Mouse (Mus musculus): Measurements from ENCODE around the gene Vps13c.

Gene Vps13c

DNA sequence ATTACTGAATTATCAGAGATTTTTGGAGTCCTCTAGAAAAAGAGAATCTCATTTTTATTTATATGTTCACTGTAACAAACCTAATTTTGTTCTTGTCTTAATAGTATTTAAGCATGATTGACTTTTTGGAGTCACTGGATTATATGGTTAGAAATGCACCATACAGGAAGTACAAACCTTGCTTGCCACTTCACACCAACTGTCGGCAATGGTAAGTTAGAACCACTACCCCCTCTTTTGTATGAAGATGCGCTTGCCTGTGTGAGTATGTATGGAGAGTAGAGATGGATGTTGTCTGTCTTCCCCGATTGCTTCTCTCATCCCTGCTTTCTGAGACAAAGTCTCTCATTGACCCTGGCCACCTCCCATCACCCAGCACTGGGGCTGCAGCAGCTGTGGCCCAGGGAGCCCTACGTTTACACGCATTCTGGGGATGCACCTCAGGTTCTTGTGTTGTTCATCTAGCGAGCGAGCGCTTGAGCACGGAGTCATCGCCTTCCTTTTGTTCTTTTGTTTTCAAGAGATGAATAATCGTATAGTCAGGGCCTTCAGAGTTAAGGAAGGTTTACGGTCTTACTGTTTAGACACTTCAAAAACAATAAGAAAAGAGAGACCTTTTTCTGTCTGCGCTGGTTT is 43.3 kb downstream of the Vps13c start:
- DNase-seq (ENCODE audit: low read depth, low spot score) = no peak

- DNase-seq (ENCODE audit: low read depth, low spot score) = no peak
Observed at GRCm38 (mm10) chr9:67884095-67884494, 43.9 kb downstream of the Vps13c start.

DNA sequence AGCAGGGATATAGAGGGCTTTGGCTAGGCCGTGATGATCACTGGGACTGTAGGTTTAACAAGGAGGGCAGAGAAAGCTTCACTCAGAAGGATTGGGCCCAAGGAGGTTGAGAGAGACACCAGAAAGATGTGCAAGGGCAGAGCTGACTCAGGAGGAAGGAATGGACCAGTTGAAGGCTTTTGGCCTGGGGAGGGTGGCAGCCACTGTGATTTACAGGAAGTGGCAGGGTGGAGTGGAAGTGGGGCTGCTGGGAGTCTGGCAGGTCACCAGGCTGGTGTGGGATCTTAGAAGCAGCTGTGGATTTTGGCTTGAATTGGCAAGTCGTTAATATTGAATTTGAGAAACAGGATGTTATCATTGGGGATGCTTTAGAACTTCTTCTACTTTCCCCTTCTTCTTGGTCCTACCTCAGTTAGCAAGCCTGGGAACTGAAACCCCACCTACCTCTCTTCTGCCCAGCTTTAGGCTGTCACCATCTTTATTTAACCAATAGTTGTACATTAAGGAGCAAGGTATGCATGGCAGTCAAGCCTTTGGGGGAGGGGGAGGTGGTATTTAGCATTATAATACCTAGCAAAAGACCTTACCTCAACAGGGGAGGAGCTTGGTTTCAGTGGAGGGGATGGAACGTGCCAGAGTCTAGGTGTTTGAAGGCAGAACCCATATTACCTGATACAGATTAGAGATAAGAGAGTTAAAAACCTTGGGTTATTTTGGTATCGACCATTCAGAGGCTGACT is 47.0 kb downstream of the Vps13c start:
- no peak for DNase-seq (ENCODE audit: low read depth, low spot score)

GRCm38 (mm10) chr9:67893474-67893873 is 53.3 kb downstream of the Vps13c start:
- DNase-seq (ENCODE audit: low read depth, low spot score) = peak; percentile 41

DNA sequence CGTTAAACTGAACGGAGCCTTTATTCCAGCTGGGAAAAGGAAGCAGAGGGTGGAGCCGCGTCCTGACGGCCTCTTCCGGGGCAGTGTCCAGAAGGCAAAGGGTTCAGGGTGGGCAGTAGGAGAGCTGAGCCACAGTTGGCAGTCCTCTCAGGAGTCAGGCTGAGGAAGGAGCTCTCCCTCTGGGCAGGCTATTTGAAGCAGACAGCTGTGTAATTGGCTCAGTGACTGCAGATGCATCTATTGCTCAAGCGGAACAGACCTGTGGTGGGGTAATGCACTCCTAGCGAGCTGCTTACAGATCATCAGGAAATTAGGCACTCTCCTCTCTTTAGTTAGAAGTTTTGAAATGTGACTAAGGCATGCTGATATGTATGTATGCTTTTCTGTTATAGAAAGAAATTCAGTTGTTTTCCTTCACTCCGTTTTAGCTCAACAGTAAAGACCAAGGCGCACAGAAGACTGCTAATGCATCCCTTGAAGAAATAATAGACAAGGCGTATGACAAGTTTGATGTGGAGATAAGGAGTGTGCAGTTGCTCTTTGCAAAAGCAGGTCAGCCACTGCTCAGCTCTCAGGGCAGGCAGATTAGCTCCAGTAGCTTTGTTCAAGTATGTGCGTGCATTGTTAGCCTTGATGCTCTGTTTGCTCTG is 56.6 kb downstream of the Vps13c start:
- no peak for DNase-seq (ENCODE audit: low read depth, low spot score)

DNA sequence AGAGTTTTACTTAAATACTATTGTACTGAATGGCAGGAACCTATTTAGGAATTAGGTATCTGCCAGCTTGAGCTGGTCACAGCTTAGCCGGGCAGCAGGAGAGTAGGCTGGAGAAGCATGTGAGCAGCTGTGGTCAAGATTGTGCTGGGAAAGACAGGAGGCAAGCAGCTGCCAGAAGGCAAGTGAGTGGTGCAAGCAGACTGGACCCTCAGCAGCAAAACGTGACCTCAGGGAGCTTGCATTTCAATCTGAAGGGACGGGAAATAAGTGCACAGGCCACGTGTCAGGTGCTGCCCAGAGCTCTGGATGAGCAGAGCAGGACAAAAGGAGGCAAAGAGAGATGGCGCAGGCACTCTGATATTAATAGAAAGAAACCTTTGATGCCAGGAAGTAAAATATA is 60.2 kb downstream of the Vps13c start:
- DNase-seq (ENCODE audit: low read depth, low spot score) = no peak

- no peak for DNase-seq (ENCODE audit: low read depth, low spot score)
Observed at GRCm38 (mm10) chr9:67904355-67904754, 64.2 kb downstream of the Vps13c start.

- no peak for DNase-seq (ENCODE audit: low read depth, low spot score)
Observed at GRCm38 (mm10) chr9:67905541-67905940, 65.3 kb downstream of the Vps13c start.

GRCm38 (mm10) chr9:67914681-67915080 is 74.5 kb downstream of the Vps13c start:
- no peak for DNase-seq (ENCODE audit: low read depth, low spot score)

GRCm38 (mm10) chr9:67922350-67922749 is 82.2 kb downstream of the Vps13c start:
- DNase-seq (ENCODE audit: low read depth, low spot score) = no peak

DNA sequence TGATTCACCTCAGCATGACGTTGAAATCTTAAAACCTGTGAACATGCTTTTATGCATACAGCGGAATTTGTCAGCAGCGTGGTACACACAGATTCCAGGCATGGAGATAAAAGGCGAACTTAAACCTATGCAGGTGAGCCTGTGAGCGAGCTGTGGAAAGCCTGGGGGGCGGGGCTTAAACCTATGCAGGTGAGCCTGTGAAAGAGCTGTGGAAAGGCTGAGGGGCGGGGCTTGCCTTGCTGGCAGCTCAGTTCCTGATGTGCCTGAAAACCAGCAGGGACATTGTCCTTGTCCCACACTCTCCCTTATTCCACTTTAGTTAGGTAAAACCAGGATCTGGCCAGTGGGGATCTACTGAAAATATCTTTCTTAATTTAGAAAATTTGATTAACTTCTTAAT is 90.4 kb downstream of the Vps13c start:
- DNase-seq (ENCODE audit: low read depth, low spot score) = no peak

- no peak for DNase-seq (ENCODE audit: low read depth, low spot score)
Observed at GRCm38 (mm10) chr9:67937286-67937685, 97.1 kb downstream of the Vps13c start.

GRCm38 (mm10) chr9:67955466-67956010 is 115.3 kb downstream of the Vps13c start:
- no peak for DNase-seq (ENCODE audit: low read depth, low spot score)

- DNase-seq (ENCODE audit: low read depth, low spot score) = no peak
Observed at GRCm38 (mm10) chr9:67961953-67962352, 121.8 kb downstream of the Vps13c start.

DNA sequence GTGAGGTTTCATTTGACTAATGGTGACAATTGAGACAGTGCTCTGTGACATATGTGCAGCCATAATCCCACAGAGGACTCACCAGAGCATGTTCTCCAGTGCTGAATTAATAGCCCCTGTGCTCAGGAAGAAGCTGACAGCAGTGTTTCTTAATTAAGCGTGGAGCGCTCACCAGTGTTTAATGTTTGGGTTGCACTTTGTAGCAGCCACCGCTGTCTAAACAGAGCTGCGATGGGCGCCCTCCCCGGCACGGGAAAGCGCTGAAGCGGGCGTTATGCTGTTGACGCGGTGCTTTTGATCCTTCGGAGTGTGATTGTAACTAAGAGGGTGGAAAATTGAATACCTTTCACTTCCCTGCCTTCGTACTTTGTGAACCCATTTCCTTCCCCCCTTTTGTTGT is 125.7 kb downstream of the Vps13c start:
- DNase-seq (ENCODE audit: low read depth, low spot score) = no peak

- no peak for DNase-seq (ENCODE audit: low read depth, low spot score)
Observed at GRCm38 (mm10) chr9:67967011-67967410, 126.8 kb downstream of the Vps13c start.

DNA sequence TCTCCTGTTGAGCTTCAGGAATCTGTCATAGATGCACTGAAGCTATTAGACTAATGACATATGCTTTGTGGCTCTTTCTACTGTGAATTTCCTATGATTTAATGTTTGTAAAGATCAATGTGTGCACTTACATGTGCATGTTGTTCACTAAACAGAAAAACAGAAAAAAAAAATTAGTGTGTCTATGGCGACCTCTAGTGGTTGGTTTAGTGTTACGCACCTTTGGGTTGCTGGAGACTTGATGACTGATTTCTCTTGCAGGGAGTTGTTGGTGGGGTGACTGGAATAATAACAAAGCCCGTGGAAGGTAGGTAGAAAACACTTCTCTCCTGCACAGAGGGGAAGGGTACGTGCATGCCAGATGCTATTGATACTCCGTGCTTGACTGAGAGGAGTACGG is 133.3 kb downstream of the Vps13c start:
- DNase-seq (ENCODE audit: low read depth, low spot score) = peak; percentile 28

- no peak for DNase-seq (ENCODE audit: low read depth, low spot score)
Observed at GRCm38 (mm10) chr9:67975491-67975890, 135.3 kb downstream of the Vps13c start.

DNA sequence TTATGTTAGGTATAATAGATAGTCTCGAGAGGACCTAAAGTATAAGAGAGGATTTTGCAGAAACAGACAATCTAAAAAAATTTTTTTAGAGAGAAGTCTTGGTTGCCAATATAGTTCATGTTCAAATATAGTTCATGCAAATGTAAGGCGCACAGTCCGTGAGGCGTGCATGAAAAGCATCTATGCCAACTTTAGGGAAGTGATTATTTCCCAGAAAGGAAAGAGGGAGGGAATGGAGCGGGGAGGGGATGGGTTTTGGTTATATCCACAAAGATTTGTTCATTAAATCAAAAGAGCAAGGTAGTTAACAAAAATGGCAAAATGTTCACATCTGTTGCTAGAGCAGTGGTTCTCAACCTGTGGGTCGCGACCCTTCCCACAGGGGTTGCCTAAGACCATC is 166.4 kb downstream of the Vps13c start:
- no peak for DNase-seq (ENCODE audit: low read depth, low spot score)

- no peak for DNase-seq (ENCODE audit: low read depth, low spot score)
Observed at GRCm38 (mm10) chr9:68014991-68015396, 174.8 kb downstream of the Vps13c start.

DNA sequence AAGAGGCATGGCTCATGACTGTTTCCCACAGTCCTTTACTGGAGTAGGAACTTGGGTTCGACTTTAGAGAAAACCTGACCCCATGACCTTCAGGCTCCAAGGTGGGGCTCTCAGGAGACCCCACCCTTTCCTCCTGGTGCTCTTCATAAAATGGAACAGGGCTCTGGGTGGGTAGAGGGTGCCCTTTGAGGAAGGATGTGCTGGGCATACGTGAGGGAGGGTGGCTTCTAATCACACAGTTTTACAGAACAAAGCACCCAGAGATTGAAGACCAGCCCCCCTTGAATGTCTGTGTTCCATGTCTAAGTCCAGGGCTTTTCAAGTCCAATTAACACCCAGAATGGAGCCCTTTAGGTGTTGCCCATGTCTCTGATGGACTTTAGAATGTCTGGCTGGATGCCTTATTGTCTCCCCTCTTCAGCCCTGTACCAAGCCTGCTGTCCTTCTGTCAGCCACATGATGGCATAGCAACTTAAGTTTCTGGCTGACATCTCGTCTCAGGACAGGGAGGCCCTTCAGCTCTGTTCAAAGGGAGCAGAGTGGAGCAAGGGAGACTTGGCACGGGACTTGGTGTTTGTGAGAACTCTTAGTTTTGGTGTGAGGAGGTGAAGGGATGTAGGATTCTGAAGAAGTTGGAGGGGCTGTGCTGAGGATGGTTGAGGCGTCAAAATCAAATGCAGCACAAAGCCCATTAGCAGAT is 176.2 kb downstream of the Vps13c start:
- DNase-seq (ENCODE audit: low read depth, low spot score) = no peak

DNA sequence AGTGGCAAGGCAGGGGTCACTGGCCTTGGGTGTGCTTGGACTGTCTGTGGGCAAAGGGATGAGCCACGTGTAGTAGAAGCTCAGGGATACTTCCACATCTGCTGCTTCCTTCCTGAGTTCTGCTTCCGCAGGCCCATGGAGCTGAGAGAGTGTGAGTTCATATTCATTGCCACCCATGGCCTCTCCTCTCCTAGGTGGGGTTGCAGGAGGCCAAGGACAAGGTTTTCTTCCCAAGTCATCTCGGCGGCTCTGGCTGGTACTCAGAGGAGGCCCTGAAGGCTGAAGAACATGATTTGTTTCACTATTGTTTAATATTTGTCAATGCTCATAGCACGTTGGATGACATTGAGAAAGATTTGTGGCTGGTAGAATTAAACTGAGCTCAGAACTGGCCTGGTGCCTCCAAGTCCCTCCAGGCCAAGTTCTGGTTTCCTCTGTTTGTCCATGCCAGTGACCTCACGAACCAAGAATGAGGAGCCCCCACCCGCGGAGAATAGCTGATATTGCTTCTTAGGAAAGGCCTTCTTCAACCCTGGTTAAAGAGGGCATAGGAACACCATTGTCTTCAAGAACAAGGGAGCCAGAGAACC is 180.7 kb downstream of the Vps13c start:
- DNase-seq (ENCODE audit: low read depth, low spot score) = no peak
